Mouse (Mus musculus) forebrain, embryonic 16.5 days (tissue): ENCODE measurements around the gene Myo16. TPM values are rescaled to one million over a fixed set of nuclear protein-coding genes. Genes with fewer than 3 reads are reported as not detected.
A peak's percentile ranks its signal among the peaks of the same experiment; 100 is the strongest.

Experiments used
- ATAC-seq: fragments of 200-750 bp; cut with Nextera tagmentation; 2 replicates; pipeline ENCODE4 v1.8.0; 2017; ENCODE audit warnings: mild to moderate bottlenecking, moderate library complexity
- H3K27ac ChIP-seq: fragments of 300-500 bp; sonication (generic); 2 replicates; pipeline ENCODE4 v1.5.1; 2014; ENCODE audit warnings: low read length, control low read depth
- H3K27me3 ChIP-seq: fragments of 300-500 bp; sonication (generic); replicated peaks from 2 replicates; pipeline ENCODE4 v1.6.1; 2014; ENCODE audit warnings: low read length; ENCODE audit not compliant: control insufficient read depth, insufficient read depth
- H3K36me3 ChIP-seq: fragments of 300-500 bp; sonication (generic); 2 replicates; pipeline ENCODE4 v1.6.1; 2014; ENCODE audit not compliant: control insufficient read depth, insufficient read depth
- H3K4me1 ChIP-seq: fragments of 300-500 bp; sonication (generic); replicated peaks from 2 replicates; pipeline ENCODE4 v1.6.1; 2014; ENCODE audit warnings: low read length; ENCODE audit not compliant: control insufficient read depth, insufficient read depth
- H3K4me2 ChIP-seq: fragments of 300-500 bp; sonication (generic); 2 replicates; pipeline ENCODE4 v1.6.1; 2014; ENCODE audit warnings: mild to moderate bottlenecking, low read length, control low read depth
- H3K4me3 ChIP-seq: fragments of 300-500 bp; sonication (generic); replicated peaks from 2 replicates; pipeline ENCODE4 v1.5.1; 2014; ENCODE audit warnings: mild to moderate bottlenecking, low read length, control low read depth
- H3K9ac ChIP-seq: fragments of 300-500 bp; sonication (generic); replicated peaks from 2 replicates; pipeline ENCODE4 v1.6.1; 2014; ENCODE audit warnings: low read depth, low read length, control low read depth
- H3K9me3 ChIP-seq: fragments of 300-500 bp; sonication (generic); 2 replicates; pipeline ENCODE4 v1.6.1; 2016; ENCODE audit warnings: low read length; ENCODE audit not compliant: control insufficient read depth
- WGBS: fragments of 180-500 bp; shearing (Covaris S2); extraction: QIAGEN DNeasy Blood & Tissue Kit; methylation state at CpG from one replicate; pipeline ENCODE4 v1.1.7; 2014; 5-methylcytosine and 5-hydroxymethylcytosine counted together
- polyA plus RNA-seq: library from polyadenylated mRNA; unstranded; fragments of >200 nt; fragmentation: Nextera tagmentation; extraction: Ambion mirVana; gene quantifications from 2 replicates; pipeline ENCODE4 v1.2.1, GENCODE M21; 2015

The Myo16 gene
- polyA plus RNA-seq, 1 experiment from 2014 or later: 5.8 TPM

DNA sequence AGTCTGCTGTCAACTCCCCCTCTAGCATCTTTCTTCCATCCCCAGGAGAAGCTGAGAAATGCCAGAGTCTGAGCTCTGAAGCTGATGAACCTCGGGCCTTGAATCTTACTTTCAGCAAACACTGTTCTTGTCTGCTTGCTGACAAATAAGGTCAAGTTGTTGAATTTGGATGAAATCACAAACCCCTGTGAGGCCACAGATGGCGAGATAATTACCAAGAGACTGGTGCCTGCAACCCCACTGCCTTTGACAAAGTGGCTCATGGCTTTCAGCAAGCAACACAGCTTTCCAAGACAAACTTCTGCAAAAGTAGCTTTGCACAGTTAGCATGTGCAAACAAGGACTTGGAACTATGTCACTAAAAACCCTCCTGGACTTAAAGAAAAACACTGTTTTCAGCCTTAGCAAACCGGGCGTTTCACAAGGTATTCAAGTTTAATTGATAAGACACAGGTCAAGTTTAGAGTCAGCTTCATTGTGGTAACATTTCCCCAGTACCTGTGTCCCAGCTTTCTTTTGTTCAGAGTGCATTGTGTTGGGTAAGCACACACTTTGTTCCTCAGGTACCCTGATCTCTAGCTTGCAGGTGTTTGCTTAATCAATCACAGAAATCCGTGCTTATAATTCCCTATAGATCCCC, 20.6 kb downstream of the Myo16 start:
- Histone ChIP-seq H3K4me3 (no peak overlapping the region), H3K9me3 (no peaks in the 10 kb centered on the region), H3K27ac (no peak overlapping the region), H3K36me3 (no peaks in the 10 kb centered on the region), H3K4me2 (no peak overlapping the region), H3K27me3 (no peaks in the 10 kb centered on the region), H3K9ac (no peak overlapping the region), H3K4me1 (peaks cover 16% of the 10 kb centered on the region)
- no peak for ATAC-seq
- 54% methylated on average over 5 of the region's 5 CpGs for WGBS

DNA sequence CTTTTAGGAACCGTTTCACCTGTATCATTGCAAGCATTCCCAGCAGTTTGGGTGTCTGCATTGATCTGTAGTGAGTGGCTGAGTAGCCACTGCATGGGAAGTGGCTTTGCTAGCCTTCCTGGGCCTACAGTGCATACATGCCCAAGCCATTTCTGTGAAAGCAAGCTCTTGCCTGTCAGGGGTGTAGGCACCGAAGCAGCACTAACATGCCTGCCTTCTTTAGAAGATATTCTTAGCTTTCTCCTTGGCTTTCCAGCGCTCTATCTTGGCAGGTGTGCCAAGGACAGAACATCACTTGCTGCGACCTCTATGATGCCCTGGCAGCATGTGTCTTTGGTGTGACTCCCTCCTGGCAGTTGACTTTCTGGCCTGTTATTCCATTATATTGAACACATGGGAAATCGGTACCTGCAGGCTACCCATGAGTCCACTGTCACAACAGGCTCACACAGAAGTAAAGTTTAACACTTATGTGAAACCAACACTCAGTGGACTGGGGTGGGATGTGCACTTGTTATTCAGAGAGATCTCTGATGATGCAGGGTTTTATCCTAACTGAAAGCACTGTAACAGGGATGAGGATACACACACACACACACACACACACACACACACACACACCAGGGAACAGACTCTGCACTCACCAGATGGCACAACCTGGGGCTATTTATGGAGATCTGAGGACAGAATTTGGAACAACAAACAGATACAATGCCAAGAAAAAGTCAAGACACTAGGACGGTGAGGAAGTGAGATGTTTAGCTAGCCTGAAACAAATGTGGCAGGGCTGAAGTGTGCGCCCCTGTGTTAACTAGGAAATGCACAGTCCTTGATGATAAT, 21.4 kb downstream of the Myo16 start:
- 71% methylated on average over 7 of the region's 7 CpGs for WGBS
- no peaks in the 10 kb centered on the region for H3K27me3 ChIP-seq

DNA sequence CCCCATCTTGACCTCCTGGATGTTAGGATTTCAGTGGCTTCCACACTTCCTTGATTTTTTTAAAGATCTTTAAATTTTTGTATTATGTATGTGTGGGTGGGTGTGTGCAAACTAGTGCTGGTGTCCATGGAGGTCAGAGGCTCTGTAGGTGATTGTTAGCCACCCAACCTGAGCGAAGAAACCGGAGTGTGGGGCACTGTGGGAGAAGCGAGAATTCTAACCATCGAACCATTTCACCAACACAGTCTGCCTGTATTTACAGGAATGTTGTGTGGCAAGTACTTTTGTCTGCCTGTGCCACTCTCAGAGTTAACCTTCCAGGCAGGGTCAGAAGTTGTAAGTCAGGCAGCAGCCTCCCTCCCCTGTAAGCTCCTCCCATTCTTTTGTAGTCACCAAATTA, 22.3 kb downstream of the Myo16 start:
- Histone ChIP-seq H3K9me3 (no peaks in the 10 kb centered on the region), H3K36me3 (no peaks in the 10 kb centered on the region), H3K27me3 (no peaks in the 10 kb centered on the region), H3K4me2 (no peak overlapping the region), H3K4me3 (no peak overlapping the region), H3K27ac (no peak overlapping the region), H3K4me1 (peaks cover 16% of the 10 kb centered on the region), H3K9ac (no peak overlapping the region)
- ATAC-seq: no peak
- 76% methylated on average over 4 of the region's 4 CpGs for WGBS

More for the DNA sequence above, 21.4 kb downstream of the Myo16 start:
- Histone ChIP-seq H3K4me3 (no peak overlapping the region), H3K9ac (no peak overlapping the region), H3K4me1 (peaks cover 16% of the 10 kb centered on the region), H3K9me3 (no peaks in the 10 kb centered on the region), H3K27ac (no peak overlapping the region), H3K4me2 (no peak overlapping the region), H3K36me3 (no peaks in the 10 kb centered on the region)
- peak; percentile 62 for ATAC-seq

DNA sequence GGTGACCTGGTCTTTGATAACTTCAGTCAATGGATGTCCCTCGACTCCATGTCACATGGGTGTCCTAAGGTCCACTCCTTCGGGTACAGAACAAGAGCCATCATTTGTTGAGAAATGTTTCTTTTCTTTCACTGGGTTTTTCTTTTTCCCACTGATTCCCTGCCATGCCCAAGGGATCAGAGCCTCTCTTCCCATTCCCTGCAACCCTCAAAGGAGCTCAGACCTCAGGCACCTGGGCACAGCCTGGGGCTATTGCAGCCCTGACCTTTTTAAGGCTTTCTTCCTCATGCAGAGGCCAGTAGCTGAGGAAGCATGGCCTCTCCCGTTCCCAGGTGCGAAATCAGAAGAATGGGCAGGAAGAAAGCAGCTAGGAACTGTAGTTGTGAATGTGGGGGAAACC, 23.4 kb downstream of the Myo16 start:
- WGBS: 67% methylated on average over 4 of the region's 4 CpGs
- Histone ChIP-seq H3K36me3 (no peaks in the 10 kb centered on the region), H3K4me1 (peaks cover 16% of the 10 kb centered on the region), H3K27ac (no peak overlapping the region), H3K9ac (no peak overlapping the region), H3K4me3 (no peak overlapping the region), H3K27me3 (no peaks in the 10 kb centered on the region), H3K9me3 (no peaks in the 10 kb centered on the region), H3K4me2 (no peak overlapping the region)
- no peak for ATAC-seq

DNA sequence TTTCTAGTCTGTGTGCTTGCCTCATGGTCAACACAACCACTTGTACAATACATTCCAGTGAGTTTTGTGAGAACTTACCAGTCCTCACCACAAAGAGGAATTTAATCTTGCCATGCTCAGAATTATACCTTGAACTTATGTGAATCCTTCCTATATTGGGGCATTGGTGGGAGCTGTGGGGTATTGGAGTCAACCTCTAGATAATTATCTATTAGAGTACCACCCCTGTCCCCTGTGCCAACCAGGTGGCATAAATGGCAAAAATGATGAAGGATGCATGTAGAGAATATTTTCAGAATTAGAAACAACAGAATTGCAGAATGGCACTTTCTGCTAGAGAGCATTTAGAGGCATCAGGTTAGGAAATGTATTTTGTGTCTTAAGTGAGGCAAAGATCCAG, 25.3 kb downstream of the Myo16 start:
- Histone ChIP-seq H3K36me3 (no peaks in the 10 kb centered on the region), H3K4me3 (no peak overlapping the region), H3K27ac (no peak overlapping the region), H3K27me3 (no peaks in the 10 kb centered on the region), H3K4me1 (peaks cover 8% of the 10 kb centered on the region; the same call in 1 of the 2 replicates), H3K9ac (no peak overlapping the region), H3K9me3 (no peaks in the 10 kb centered on the region), H3K4me2 (no peak overlapping the region)
- no peak for ATAC-seq

DNA sequence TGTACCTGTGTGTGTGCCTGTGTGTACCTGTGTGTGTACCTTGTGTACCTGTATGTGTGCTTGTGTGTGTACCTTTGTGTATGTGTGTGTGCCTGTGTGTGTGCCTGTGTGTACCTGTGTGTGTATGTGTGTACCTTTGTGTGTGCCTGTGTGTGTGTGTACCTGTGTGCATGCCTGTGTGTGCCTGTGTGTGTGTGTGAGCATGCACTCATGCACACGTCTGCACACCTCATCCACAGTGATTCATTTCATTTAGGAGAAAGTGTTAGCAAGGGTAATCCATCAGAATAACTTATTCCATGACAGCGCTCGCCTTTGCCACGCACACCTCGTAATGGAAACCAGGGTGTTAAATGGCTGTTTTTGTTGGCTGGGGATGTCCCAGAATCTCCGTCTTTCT, 36.9 kb downstream of the Myo16 start:
- Histone ChIP-seq H3K27ac (no peak overlapping the region), H3K4me2 (no peak overlapping the region), H3K4me1 (no peaks in the 10 kb centered on the region), H3K9ac (no peak overlapping the region), H3K27me3 (no peaks in the 10 kb centered on the region), H3K36me3 (no peaks in the 10 kb centered on the region), H3K4me3 (no peak overlapping the region), H3K9me3 (no peaks in the 10 kb centered on the region)
- ATAC-seq: no peak
- 91% methylated on average over 6 of the region's 6 CpGs for WGBS

DNA sequence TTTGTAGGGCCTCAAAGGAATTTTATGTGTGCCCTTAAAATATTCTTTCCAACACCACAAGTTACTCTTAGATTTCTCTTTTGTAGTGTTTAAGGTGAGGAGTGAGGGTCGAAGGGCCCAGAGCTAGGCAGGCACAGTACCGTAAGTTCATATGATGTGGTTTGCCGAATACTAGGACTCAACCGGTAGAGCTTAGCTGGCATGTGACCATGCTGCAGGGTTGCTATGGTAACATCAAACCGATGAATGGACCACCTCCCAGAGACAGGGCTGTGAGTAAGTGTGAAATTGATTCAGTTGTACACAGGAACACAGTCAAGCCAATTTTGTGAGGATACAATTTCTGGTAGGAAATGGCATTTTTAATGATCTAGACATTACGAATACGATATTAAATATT, 44.5 kb downstream of the Myo16 start:
- Histone ChIP-seq H3K4me2 (no peak overlapping the region), H3K27me3 (no peaks in the 10 kb centered on the region), H3K9ac (no peak overlapping the region), H3K27ac (no peak overlapping the region; the same call in 1 of the 2 replicates), H3K36me3 (no peaks in the 10 kb centered on the region), H3K4me3 (no peak overlapping the region), H3K4me1 (peaks cover 19% of the 10 kb centered on the region), H3K9me3 (no peaks in the 10 kb centered on the region)
- ATAC-seq: peak; percentile 92
- WGBS: 31% methylated on average over 7 of the region's 7 CpGs

DNA sequence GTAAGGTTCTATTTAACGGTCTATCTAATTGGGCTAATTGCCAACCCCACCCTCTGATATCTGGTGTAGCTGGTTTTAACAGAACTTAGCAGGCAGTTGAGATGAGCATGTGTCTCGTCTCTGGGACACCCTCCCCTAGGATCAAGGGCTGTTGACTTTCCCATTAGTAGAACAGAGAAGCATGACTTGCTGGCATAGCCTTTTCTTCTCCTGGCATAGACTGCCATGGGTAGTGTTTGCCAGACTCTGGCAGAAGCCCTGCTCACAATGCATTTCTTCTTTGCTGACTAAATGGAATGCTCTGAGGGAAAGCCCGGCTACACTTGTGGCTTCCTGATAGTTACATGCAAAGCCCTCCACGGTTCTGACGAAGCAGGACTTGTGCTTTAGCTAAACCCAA, 45.6 kb downstream of the Myo16 start:
- Histone ChIP-seq H3K27me3 (no peaks in the 10 kb centered on the region), H3K9ac (no peak overlapping the region), H3K4me3 (no peak overlapping the region), H3K4me2 (peak overlapping the region; percentile 4; the same call in 1 of the 2 replicates), H3K36me3 (no peaks in the 10 kb centered on the region), H3K9me3 (no peaks in the 10 kb centered on the region), H3K27ac (no peak overlapping the region), H3K4me1 (peaks cover 19% of the 10 kb centered on the region)
- ATAC-seq: peak; percentile 29; the same call in 1 of the 2 replicates
- WGBS: 60% methylated on average over 5 of the region's 5 CpGs

DNA sequence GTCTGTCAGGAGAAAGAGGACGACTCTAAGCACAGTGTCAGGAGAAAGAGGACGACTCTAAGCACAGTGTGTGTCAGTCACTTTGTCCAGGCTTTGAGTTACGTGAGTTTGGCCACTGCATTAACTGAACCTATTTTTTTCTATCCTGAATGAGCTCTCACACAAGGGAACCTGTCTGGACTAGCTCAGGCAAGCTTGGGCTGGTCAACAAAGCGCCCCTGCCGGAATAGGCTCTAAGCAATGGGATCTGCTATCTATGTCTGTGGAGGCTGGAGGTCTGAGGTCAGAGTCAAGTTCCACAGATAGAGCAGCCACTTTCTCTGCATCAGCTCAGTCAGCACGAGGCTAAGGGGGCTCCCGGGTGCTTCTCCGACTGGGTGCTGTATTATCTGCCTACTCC, 46.3 kb downstream of the Myo16 start:
- WGBS: 74% methylated on average over 8 of the region's 8 CpGs
- Histone ChIP-seq H3K27me3 (no peaks in the 10 kb centered on the region), H3K4me2 (no peak overlapping the region)

More for the DNA sequence above, 46.3 kb downstream of the Myo16 start:
- ATAC-seq: no peak
- H3K9ac ChIP-seq: no peak overlapping the region
- no peaks in the 10 kb centered on the region for H3K9me3 ChIP-seq
- peaks cover 19% of the 10 kb centered on the region for H3K4me1 ChIP-seq
- no peak overlapping the region for H3K4me3 ChIP-seq
- no peak overlapping the region for H3K27ac ChIP-seq
- H3K36me3 ChIP-seq: no peaks in the 10 kb centered on the region
